Mouse (Mus musculus) c-Kit-positive CD71-negative TER-119-negative erythroid progenitor cells, embryonic 14.5 days (primary cell): ENCODE measurements at regions not wholly inside any gene's neighbourhood (a gene's known extent, or its start where the extent isn't known, plus 50 kb on each side); places are given as distances from the start of the nearest gene placed in this dataset.
A peak's percentile ranks its signal among the peaks of the same experiment; 100 is the strongest.
"Not testable (repeated sequence)": the region's sequence is repeated elsewhere in the genome, so short reads cannot be mapped to it uniquely, and the experiment has no call there.

Experiments
- DNase-seq: peaks from one replicate; pipeline ENCODE4 v3.0.0-alpha.2; 2013; ENCODE audit warnings: low read depth

- DNase-seq, result no peak
These were observed 172.3 kb downstream of the Snca start for GRCm38 (mm10) chr6:60657117-60657911.

DNA sequence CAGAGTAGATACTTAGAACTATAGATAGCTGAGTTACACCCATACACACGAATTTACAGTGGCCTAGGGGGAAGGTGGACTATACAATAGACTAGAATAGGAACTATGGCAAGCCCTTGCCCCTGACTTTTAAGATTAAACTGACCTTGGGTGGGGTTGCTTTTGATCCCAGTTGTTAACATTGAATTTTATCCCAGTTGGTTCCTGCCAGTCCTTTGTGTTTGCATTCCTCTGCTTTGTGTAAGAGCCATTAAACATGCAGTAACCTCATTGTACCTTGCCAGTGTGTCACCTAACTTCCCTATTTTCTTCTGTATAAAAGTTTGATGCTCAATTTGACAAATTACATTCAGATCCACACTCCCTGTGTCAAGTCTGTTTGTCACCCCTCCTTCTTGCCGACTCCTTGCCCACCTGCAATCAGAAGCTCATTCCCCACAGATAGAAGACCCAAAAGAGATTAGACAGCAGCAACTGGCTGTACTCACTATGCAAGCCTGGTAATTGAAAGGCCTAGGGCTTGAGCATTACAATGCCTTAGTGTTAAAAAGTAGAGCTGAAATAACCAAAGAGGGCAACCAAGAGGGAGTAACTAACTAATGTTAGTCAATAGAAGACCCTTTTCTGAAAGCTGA lies 182.6 kb downstream of the Snca start:
- DNase-seq, result not testable (repeated sequence)

GRCm38 (mm10) chr6:60642251-60642650 lies 187.4 kb downstream of the Snca start:
- no peak for DNase-seq

- no peak for DNase-seq
These were observed 213.3 kb downstream of the Snca start for GRCm38 (mm10) chr6:60616313-60616712.

GRCm38 (mm10) chr6:60600201-60600600 lies 229.5 kb downstream of the Snca start:
- no peak for DNase-seq

DNA sequence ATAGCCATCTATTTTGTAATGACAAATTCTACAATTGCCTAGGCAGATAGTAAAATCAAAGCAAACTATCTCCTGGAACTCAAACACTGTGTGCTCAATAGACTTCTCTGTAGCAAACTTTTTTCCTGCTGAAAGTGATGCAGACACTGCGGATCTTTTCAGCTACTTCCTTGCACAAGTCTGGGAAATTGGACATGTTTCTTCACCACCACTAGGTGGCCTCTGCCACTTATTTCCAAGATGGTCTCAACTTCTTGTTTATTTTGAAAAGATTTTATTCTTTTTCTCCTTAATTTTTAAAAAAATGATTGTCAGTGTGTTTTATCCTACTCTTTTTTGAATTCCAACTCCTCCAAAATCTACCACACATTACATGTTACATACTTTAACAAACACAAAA lies 265.4 kb downstream of the Snca start:
- DNase-seq, result no peak

- DNase-seq, result peak; percentile 7
These were observed 273.9 kb downstream of the Snca start for GRCm38 (mm10) chr6:60555590-60556235.
